Mouse (Mus musculus): ENCODE data around the gene Bet1.

GRCm38 (mm10) chr6:4047200-4047599 lies 39.6 kb downstream of the Bet1 start:
- TF ChIP-seq CTCF (IDR thresholded peaks at IDR 0.05; ENCODE audit: low read depth): no peak
- no peak for TF ChIP-seq EP300 (optimal IDR thresholded peaks at IDR 0.05)
